Mouse (Mus musculus): Measurements from ENCODE around the gene Nova1.

DNA sequence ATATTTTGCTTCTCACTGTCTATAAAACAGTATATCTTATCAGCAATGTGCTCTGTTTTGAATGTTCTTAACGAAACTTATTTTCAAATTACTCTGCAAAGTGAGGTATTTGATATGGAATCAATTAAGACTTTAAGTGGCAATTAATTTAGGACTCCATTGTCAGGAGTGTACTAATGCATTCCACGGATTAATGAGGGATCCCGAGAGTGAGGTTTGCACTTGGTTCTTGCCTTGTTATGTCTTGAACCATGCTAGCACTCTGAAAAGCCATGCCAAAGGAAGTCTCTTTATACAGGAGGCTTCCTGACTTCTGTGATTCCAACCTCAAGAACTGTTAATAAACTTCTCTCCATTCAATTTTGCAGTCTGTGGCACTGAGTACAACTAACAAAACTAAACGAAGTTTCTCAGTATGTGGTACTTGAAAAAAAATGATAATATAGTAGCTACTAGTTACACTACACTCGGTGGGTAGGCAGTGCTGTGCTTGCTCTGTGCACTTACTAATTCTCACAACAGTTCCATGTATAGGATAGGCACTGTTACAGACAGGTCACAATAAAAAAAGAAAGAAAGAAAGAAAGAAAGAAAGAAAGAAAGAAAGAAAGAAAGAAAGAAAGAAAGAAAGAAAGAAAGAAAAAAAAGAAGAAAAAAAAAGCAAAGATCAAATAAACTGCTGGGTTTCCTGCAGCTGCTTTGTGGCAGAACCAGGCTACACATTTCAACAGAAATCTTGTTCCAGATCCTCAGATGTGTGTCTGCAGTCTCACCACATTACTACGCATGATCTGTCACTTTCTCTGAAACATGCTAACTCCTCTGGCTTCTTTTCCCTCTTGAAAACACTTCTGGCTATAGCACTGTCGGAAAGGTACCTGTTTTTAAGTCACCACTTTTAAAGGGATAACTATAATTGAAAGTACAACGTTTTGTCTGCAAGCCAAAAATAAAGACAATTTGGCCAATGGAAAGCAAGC, 36.1 kb downstream of the Nova1 start:
- TF ChIP-seq HCFC1 (IDR thresholded peaks at IDR 0.05; ENCODE audit: borderline replicate concordance, insufficient read depth, low read length) (no peak), MAFK (IDR thresholded peaks at IDR 0.05; ENCODE audit: insufficient read depth, low read depth, low read length) (no peak), ZNF384 (IDR thresholded peaks at IDR 0.05; ENCODE audit: low read depth, low read length) (no peak), CHD2 (IDR thresholded peaks at IDR 0.05; ENCODE audit: low read depth, low read length) (no peak)
